Mouse (Mus musculus): ENCODE results near the gene Ykt6. TPM values are rescaled to one million over a fixed set of nuclear protein-coding genes. Genes with fewer than 3 reads are reported as not detected.
"Not testable (repeated sequence)": the region's sequence is repeated elsewhere in the genome, so short reads cannot be mapped to it uniquely, and the experiment has no call there.

Ykt6 gene
- polyA plus RNA-seq, 1 experiment from 2014 or later = 56.0 TPM

DNA sequence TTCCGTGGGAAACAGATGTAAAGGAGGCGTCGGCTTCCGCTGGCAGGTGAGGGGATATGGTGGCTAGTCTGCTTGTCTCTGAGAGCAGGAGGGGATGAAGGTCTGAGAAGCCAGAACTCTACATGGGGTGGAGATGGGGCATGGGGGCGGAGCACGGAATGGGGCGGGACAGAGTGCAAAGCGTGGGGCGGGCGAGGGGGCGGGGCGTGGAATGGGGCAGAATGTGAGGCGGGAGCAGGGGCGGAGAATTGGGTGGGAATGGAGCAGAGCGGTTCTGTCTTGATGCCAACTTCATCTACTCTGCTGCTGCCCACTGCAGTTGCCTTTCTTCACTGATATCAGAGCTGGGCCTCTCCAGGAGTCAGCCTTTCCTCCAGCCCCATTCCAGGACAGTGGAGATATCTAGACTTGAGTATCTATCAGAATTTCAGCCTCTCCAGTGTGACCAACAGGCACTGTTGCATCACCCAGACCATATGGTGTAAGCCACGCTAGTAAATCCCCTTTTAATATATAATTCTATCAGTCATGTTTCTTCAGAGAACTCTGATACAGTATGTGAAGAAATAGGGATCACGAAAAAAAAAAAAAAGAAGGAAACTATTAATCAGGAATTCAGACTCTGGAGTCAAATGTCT, 35.1 kb upstream of the Ykt6 start:
- H3K4me1 ChIP-seq = peaks cover 6% of the 10 kb centered on the region; the same call in 1 of the 2 replicates
- no peak overlapping the region for H3K4me3 ChIP-seq
- no peaks in the 10 kb centered on the region for H3K36me3 ChIP-seq (replicated peaks)
- H3K27me3 ChIP-seq (replicated peaks; ENCODE audit: low read depth, poor library complexity, severe bottlenecking) = no peaks in the 10 kb centered on the region
- H3K27ac ChIP-seq (replicated peaks) = no peak overlapping the region
- DNase-seq (ENCODE audit: low spot score) = peak; percentile 26
- WGBS = 31% methylated on average over 17 of the region's 17 CpGs
- no peaks in the 10 kb centered on the region for H3K9me3 ChIP-seq

DNA sequence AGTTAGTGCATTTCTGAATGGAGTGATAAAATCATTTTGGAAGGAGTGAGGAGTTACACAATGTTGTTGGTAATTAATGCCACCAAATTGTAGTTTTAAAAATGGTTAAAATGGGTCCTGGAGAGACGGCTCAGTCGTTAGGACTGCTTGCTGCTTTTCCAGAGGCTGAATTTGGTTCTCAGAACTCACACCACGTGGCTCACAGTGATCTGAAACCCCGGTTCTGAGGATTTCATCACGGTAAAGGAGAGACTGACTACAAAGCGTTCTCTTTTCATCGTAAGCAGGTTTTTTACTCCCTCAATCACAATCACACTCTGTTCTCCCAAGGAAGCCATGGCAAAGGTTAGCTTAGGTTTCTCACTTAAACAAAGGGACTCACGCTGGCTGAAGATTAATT, 30.8 kb upstream of the Ykt6 start:
- 0 out of 2 replicates have a peak, but pooled peaks cover 3% of the 10 kb centered on the region for H3K9me3 ChIP-seq
- WGBS = 57% methylated on average over 8 of the region's 8 CpGs
- no peaks in the 10 kb centered on the region for H3K27me3 ChIP-seq (replicated peaks; ENCODE audit: low read depth, poor library complexity, severe bottlenecking)
- peaks cover 6% of the 10 kb centered on the region; the same call in 1 of the 2 replicates for H3K4me1 ChIP-seq
- no peak overlapping the region for H3K4me3 ChIP-seq
- H3K27ac ChIP-seq (replicated peaks) = no peak overlapping the region
- DNase-seq (ENCODE audit: low spot score) = no peak
- H3K36me3 ChIP-seq (replicated peaks) = no peaks in the 10 kb centered on the region

- WGBS = 85% methylated on average over 3 of the region's 3 CpGs
- H3K27me3 ChIP-seq (replicated peaks; ENCODE audit: low read depth, poor library complexity, severe bottlenecking) = no peaks in the 10 kb centered on the region
- no peak overlapping the region for H3K27ac ChIP-seq (replicated peaks)
- no peak for DNase-seq (ENCODE audit: low spot score)
- H3K36me3 ChIP-seq (replicated peaks) = no peaks in the 10 kb centered on the region
- H3K9me3 ChIP-seq = 0 out of 2 replicates have a peak, but pooled peaks cover 7% of the 10 kb centered on the region
- H3K4me3 ChIP-seq = no peak overlapping the region
- no peaks in the 10 kb centered on the region for H3K4me1 ChIP-seq
Observed at GRCm38 (mm10) chr11:5926696-5927220, 28.7 kb upstream of the Ykt6 start.

- H3K4me3 ChIP-seq = no peak overlapping the region
- H3K36me3 ChIP-seq (replicated peaks) = no peaks in the 10 kb centered on the region
- peaks cover 17% of the 10 kb centered on the region; the same call in 1 of the 2 replicates for H3K9me3 ChIP-seq
- H3K27me3 ChIP-seq (replicated peaks; ENCODE audit: low read depth, poor library complexity, severe bottlenecking) = no peaks in the 10 kb centered on the region
- no peaks in the 10 kb centered on the region for H3K4me1 ChIP-seq
- H3K27ac ChIP-seq (replicated peaks) = no peak overlapping the region
- no peak for DNase-seq (ENCODE audit: low spot score)
- 58% methylated on average over 1 of the region's 1 CpGs for WGBS
Observed at GRCm38 (mm10) chr11:5930578-5930977, 24.9 kb upstream of the Ykt6 start.

DNA sequence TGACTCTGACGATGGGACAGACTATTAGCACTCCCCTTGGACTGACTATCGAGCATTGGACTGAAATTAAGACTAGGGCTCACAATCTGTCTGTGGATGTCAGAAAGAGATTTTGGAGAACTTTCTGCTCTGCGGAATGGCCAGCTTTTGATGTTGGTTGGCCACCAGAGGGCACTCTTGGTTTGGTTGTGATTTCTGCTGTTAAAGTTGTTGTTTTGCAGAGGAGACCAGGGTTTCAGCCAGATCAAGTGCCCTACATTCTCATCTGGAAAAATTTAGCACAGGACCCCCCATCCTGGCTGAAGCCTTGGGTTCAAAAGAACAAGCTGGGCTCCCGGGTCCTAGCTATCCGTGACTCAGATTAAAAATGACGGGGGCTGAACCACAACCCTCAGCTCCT, 23.5 kb upstream of the Ykt6 start:
- not testable (repeated sequence) for H3K4me3 ChIP-seq; H3K27me3 ChIP-seq (replicated peaks; ENCODE audit: low read depth, poor library complexity, severe bottlenecking); H3K4me1 ChIP-seq; H3K36me3 ChIP-seq (replicated peaks); H3K27ac ChIP-seq (replicated peaks)
- 87% methylated on average over 6 of the region's 6 CpGs for WGBS
- H3K9me3 ChIP-seq = peaks cover 17% of the 10 kb centered on the region; the same call in 1 of the 2 replicates
- peak; percentile 23 for DNase-seq (ENCODE audit: low spot score)

- H3K9me3 ChIP-seq = peaks cover 14% of the 10 kb centered on the region; the same call in 1 of the 2 replicates
- whole genome bisulfite sequencing = 94% methylated on average over 11 of the region's 11 CpGs
Observed at GRCm38 (mm10) chr11:5934531-5934930, 21.0 kb upstream of the Ykt6 start.

DNA sequence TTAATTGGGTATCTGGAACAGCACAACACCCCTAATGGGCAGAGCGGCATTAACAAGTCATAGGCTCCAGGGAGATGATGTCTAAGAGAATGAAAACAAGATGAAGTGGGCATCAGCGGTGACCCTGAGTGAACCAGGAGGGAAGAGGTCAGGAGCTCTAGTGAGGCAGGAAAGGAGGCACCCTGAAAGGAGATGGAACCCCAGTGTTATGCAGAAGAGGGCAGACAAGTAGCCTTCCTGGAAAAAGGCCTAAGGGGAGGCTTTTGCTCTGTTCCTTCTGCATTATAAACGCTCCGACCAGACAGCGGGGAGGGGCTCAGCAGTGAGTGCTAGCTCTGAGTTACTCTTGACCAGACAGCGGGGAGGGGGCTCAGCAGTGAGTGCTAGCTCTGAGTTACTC, 12.5 kb upstream of the Ykt6 start:
- Histone ChIP-seq H3K9me3 (no peaks in the 10 kb centered on the region), H3K36me3 (replicated peaks) (no peaks in the 10 kb centered on the region), H3K4me3 (no peak overlapping the region), H3K27me3 (replicated peaks; ENCODE audit: low read depth, poor library complexity, severe bottlenecking) (no peaks in the 10 kb centered on the region), H3K27ac (replicated peaks) (no peak overlapping the region), H3K4me1 (peaks cover 11% of the 10 kb centered on the region)
- DNase-seq (ENCODE audit: low spot score) = no peak
- WGBS = 62% methylated on average over 6 of the region's 6 CpGs

More at GRCm38 (mm10) chr11:5934531-5934930, 21.0 kb upstream of the Ykt6 start:
- not testable (repeated sequence) for H3K4me3 ChIP-seq; H3K36me3 ChIP-seq (replicated peaks); H3K27ac ChIP-seq (replicated peaks); H3K4me1 ChIP-seq; DNase-seq (ENCODE audit: low spot score); H3K27me3 ChIP-seq (replicated peaks; ENCODE audit: low read depth, poor library complexity, severe bottlenecking)

DNA sequence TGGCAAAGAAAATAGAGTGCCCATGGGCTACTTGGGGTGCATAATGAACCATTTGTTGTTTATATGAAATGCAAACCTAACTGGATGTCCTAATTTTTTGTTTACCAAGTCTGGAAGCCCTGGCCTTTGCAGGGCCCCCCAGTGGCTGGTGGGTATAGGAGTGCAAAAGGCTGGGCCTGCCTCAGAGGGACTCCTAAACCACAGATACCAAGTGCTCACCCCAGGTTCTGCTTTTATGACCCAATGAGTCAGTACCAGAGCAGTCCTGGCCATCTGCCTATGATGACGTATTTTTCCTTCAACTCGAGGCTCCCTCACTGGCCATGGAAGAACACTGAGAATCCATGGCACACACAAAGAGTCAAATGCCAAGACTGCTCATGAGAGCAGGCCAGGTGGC, 10.4 kb upstream of the Ykt6 start:
- Histone ChIP-seq H3K9me3 (no peaks in the 10 kb centered on the region), H3K36me3 (replicated peaks) (no peaks in the 10 kb centered on the region), H3K4me3 (no peak overlapping the region), H3K27me3 (replicated peaks; ENCODE audit: low read depth, poor library complexity, severe bottlenecking) (no peaks in the 10 kb centered on the region), H3K4me1 (peaks cover 32% of the 10 kb centered on the region), H3K27ac (replicated peaks) (no peak overlapping the region)
- WGBS = 84% methylated on average over 2 of the region's 2 CpGs
- no peak for DNase-seq (ENCODE audit: low spot score)

DNA sequence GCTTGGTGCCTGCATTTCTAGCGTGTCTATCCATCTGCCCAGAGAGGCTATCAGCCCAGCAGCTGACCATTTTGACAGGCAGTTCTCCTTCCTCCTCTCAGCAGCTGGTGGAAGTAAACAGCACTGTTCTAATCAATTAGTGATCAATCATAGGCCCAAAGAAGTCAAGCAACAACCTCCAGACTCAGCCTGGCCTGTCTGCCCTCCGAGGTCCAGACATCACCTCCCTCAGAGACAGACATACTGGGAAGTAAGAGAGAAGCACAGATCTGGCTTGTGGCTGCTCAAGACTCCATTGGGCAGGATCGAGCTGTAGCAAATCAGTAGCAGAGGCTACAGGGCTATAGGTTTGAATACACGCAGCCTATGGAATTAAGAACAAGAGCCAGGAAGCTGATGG, 7.7 kb upstream of the Ykt6 start:
- Histone ChIP-seq H3K27me3 (replicated peaks; ENCODE audit: low read depth, poor library complexity, severe bottlenecking) (no peaks in the 10 kb centered on the region), H3K4me3 (no peak overlapping the region; the same call in 1 of the 2 replicates), H3K9me3 (no peaks in the 10 kb centered on the region), H3K27ac (replicated peaks) (peak overlapping the region; percentile 77), H3K4me1 (peaks cover 33% of the 10 kb centered on the region), H3K36me3 (replicated peaks) (no peaks in the 10 kb centered on the region)
- 62% methylated on average over 4 of the region's 4 CpGs for WGBS
- no peak for DNase-seq (ENCODE audit: low spot score)

- no peaks in the 10 kb centered on the region for H3K9me3 ChIP-seq
- peak overlapping the region; percentile 18; the same call in 1 of the 2 replicates for H3K4me3 ChIP-seq
- H3K27ac ChIP-seq (replicated peaks) = peak overlapping the region; percentile 77
- DNase-seq (ENCODE audit: low spot score) = peak; percentile 67
- H3K36me3 ChIP-seq (replicated peaks) = no peaks in the 10 kb centered on the region
- H3K27me3 ChIP-seq (replicated peaks; ENCODE audit: low read depth, poor library complexity, severe bottlenecking) = no peaks in the 10 kb centered on the region
- H3K4me1 ChIP-seq = peaks cover 33% of the 10 kb centered on the region
- 44% methylated on average over 10 of the region's 10 CpGs for WGBS
Observed at GRCm38 (mm10) chr11:5948546-5949250, 6.8 kb upstream of the Ykt6 start.

GRCm38 (mm10) chr11:5949586-5950352, 5.7 kb upstream of the Ykt6 start, which contains the start of gene Gck:
Gene Gck, minus strand, starts transcription at chr11:5950081.
- H3K27ac ChIP-seq (replicated peaks) = peak within 1 kb of the TSS; percentile 77
- no peak for DNase-seq (ENCODE audit: low spot score)
- WGBS = 71% methylated on average over 8 of the region's 8 CpGs

GRCm38 (mm10) chr11:5952501-5952900, 3.0 kb upstream of the Ykt6 start:
- Histone ChIP-seq H3K9me3 (no peaks in the 10 kb centered on the region), H3K27me3 (replicated peaks; ENCODE audit: low read depth, poor library complexity, severe bottlenecking) (no peaks in the 10 kb centered on the region), H3K27ac (replicated peaks) (no peak overlapping the region), H3K4me1 (peaks cover 50% of the 10 kb centered on the region), H3K36me3 (replicated peaks) (peaks cover 5% of the 10 kb centered on the region), H3K4me3 (no peak overlapping the region)
- WGBS = 93% methylated on average over 5 of the region's 5 CpGs
- no peak for DNase-seq (ENCODE audit: low spot score)

More at GRCm38 (mm10) chr11:5949586-5950352, 5.7 kb upstream of the Ykt6 start, which contains the start of gene Gck:
- H3K9me3 ChIP-seq = no peaks in the 10 kb centered on the region
- peak within 1 kb of the TSS; percentile 18; the same call in 1 of the 2 replicates for H3K4me3 ChIP-seq
- H3K27me3 ChIP-seq (replicated peaks; ENCODE audit: low read depth, poor library complexity, severe bottlenecking) = no peaks in the 10 kb centered on the region
- peaks cover 35% of the 10 kb centered on the region for H3K4me1 ChIP-seq
- no peaks in the 10 kb centered on the region for H3K36me3 ChIP-seq (replicated peaks)
